Mouse (Mus musculus) liver, adult 2 months (tissue): Measurements from ENCODE around the gene Ldlrad3.

ENCODE experiments used
- CTCF ChIP-seq: fragments of 200-500 bp; IDR thresholded peaks from 2 replicates; pipeline ENCODE4 v1.5.1; 2011; ENCODE audit warnings: low read depth, low read length, control low read depth
- POLR2A ChIP-seq: fragments of 200-500 bp; IDR thresholded peaks from 2 replicates; pipeline ENCODE4 v1.6.1; 2011; ENCODE audit warnings: low read length, control low read depth; ENCODE audit not compliant: insufficient read depth; ENCODE audit errors: extremely low read depth

GRCm38 (mm10) chr2:102072859-102073258 lies 113.3 kb downstream of the Ldlrad3 start:
- TF ChIP-seq POLR2A (no peak), CTCF (no peak)
